Comparison of ENCODE assay signal across 8 mouse cellular contexts in genomic region chr3:9347446-9347860, GRCm38 (mm10).
A peak's percentile ranks its signal among the peaks of the same experiment; 100 is the strongest.
DNase-seq lines count a peak whose midpoint lies in the region; ATAC-seq lines count a peak whose summit lies in the region.

No protein-coding gene starts in this region.

- peak overlapping the region; percentile 73 for H3K9ac ChIP-seq in heart, embryonic 14.5 days (ENCODE audit: low read length)
- peak overlapping the region; percentile 69; the same call in 1 of the 2 replicates for H3K9ac ChIP-seq in midbrain, embryonic 16.5 days (ENCODE audit: low read depth, low read length)

- peak overlapping the region; percentile 60 to 73 for H3K4me3 ChIP-seq in heart, embryonic 14.5 days (ENCODE audit: control insufficient read depth in 1 of 2, insufficient read depth in 1 of 2, low read depth in 1 of 2, low read length in 2 of 2)
- H3K4me3 ChIP-seq in midbrain, embryonic 16.5 days (ENCODE audit: low read depth, low read length) = peak overlapping the region; percentile 51

- 3% methylated on average over 15 of the region's 15 CpGs for WGBS in heart, embryonic 14.5 days
- 5% methylated on average over 15 of the region's 15 CpGs for WGBS in midbrain, embryonic 16.5 days

- no peaks in the 10 kb centered on the region for H3K27me3 ChIP-seq in heart, embryonic 14.5 days (ENCODE audit: control insufficient read depth, insufficient read depth, low read length)
- H3K27me3 ChIP-seq in midbrain, embryonic 16.5 days (ENCODE audit: control insufficient read depth, insufficient read depth, low read depth, low read length) = peaks cover 7% of the 10 kb centered on the region

- peak overlapping the region; percentile 94 for H3K4me2 ChIP-seq in heart, embryonic 14.5 days (ENCODE audit: low read length)
- H3K4me2 ChIP-seq in midbrain, embryonic 16.5 days (ENCODE audit: low read length) = peak overlapping the region; percentile 98

- peak; percentile 75 for ATAC-seq in heart, embryonic 14.5 days (ENCODE audit: insufficient number of reproducible peaks, insufficient read depth, low FRiP score, low read depth)
- peak; percentile 90 for ATAC-seq in midbrain, embryonic 16.5 days

- peaks cover 9 to 18% of the 10 kb centered on the region in 2 experiments for H3K4me1 ChIP-seq in heart, embryonic 14.5 days (ENCODE audit: control insufficient read depth in 2 of 2, insufficient read depth in 2 of 2, low read length in 2 of 2)
- H3K4me1 ChIP-seq in midbrain, embryonic 16.5 days (ENCODE audit: control insufficient read depth, insufficient read depth, low read length) = peaks cover 10% of the 10 kb centered on the region; the same call in 1 of the 2 replicates

- H3K27ac ChIP-seq in heart, embryonic 14.5 days (replicated peaks in 1 of 2; ENCODE audit: control insufficient read depth in 1 of 2, insufficient read depth in 1 of 2, low read depth in 2 of 2, low read length in 2 of 2) = peak overlapping the region; percentile 37 to 42; a peak in 1 of 4 replicates
- H3K27ac ChIP-seq in midbrain, embryonic 16.5 days (ENCODE audit: low read length) = no peak overlapping the region

- H3K9me3 ChIP-seq in heart, embryonic 14.5 days (ENCODE audit: control insufficient read depth, low read length) = no peaks in the 10 kb centered on the region
- no peaks in the 10 kb centered on the region for H3K9me3 ChIP-seq in midbrain, embryonic 16.5 days (replicated peaks; ENCODE audit: control insufficient read depth, low read length, poor library complexity, severe bottlenecking)

- intact Hi-C loops in left cerebral cortex, postnatal 4 days (cut with DNase I) = no loop called here

- DNase-seq in left cerebral cortex, postnatal 4 days = peak; percentile 65
- DNase-seq in left cerebral cortex, adult 11 months (ENCODE audit: low spot score) = no peak
- peak; percentile 76 for DNase-seq in embryo, embryonic 10.5 days (ENCODE audit: low spot score)
- peak; percentile 19 for DNase-seq in liver
- no peak for DNase-seq in thymus, postnatal 0 days (ENCODE audit: low spot score)
- DNase-seq in right cerebral cortex, postnatal 14 days = no peak

- no peaks in the 10 kb centered on the region for H3K36me3 ChIP-seq in heart, embryonic 14.5 days (ENCODE audit: control insufficient read depth, insufficient read depth, low read length)
- no peaks in the 10 kb centered on the region for H3K36me3 ChIP-seq in midbrain, embryonic 16.5 days (ENCODE audit: control insufficient read depth, insufficient read depth, low read length)

Comparison
In these comparisons a context has a peak if more than half of its experiments do, and no peak if none do; other contexts are left out.
1. DNase-seq: peak in left cerebral cortex, postnatal 4 days (single experiment), embryo, embryonic 10.5 days (single experiment) and liver (single experiment); none in left cerebral cortex, adult 11 months (single experiment), thymus, postnatal 0 days (single experiment) and right cerebral cortex, postnatal 14 days (single experiment).